Mouse (Mus musculus) megakaryocyte progenitor cell, adult 5-6 weeks (primary cell): ENCODE measurements at regions not wholly inside any gene's neighbourhood (a gene's known extent, or its start where the extent isn't known, plus 50 kb on each side); places are given as distances from the start of the nearest gene placed in this dataset.

Experiments
- ATAC-seq: replicated peaks from 2 replicates; pipeline ENCODE4 v1.8.0; 2016; ENCODE audit warnings: mild to moderate bottlenecking, moderate TSS enrichment, inconsistent platforms; ENCODE audit not compliant: poor library complexity

- no peak for ATAC-seq
Observed at GRCm38 (mm10) chr10:101269371-101269770, 411.9 kb upstream of the Mgat4c start.

GRCm38 (mm10) chr10:101271459-101272299 lies 409.6 kb upstream of the Mgat4c start:
- ATAC-seq, result peak; percentile 99

DNA sequence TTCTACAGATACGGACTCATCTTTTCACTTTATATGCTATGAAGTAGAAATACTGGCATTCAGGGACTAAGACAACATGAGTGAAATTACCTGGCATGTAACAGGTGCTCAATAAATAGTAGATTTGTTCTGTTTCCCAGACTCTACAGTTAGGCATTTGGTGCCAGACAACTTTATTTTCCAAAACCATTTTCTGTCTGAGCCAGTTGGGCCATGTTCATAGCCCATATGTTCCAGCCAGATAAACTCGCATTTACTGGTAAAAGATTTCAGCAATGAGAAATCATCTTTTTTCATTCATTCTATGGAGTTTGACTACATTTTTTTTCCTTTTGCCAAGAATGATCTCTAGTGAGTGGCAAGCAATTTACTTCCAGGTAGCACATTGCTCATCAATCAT lies 393.2 kb upstream of the Mgat4c start:
- no peak for ATAC-seq

DNA sequence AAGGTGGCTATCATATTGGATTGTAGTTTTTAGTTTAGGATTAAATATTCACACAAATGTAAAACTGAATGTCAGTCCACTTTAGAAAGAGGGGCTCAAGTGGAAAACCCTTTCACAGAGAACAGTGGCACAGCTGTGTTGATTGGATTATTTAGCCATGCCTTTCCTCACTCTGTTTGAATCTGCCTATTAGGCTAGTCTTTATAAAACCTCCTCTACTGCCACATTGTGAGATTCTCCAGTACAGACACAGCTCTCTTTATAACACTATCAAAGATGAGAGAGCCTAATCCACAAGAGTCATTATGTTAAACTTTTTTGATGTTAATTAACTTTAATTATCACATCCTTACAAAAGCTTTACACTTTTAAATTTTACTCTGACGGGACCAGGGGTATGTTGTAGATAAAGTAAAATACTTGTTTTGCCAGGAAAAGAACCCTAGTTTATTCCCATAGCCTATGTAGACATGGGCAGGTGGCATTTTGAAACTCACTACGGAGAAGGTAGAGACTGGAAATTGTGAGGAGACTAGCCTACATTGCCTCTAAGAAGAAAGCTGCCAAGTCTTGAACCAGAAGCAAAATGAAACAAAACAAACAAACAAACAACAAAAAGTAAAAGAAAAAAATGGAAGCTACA lies 379.0 kb upstream of the Mgat4c start:
- ATAC-seq, result no peak

GRCm38 (mm10) chr10:101304075-101304474 lies 377.2 kb upstream of the Mgat4c start:
- ATAC-seq, result no peak

- no peak for ATAC-seq
Observed at GRCm38 (mm10) chr10:101316659-101317338, 364.5 kb upstream of the Mgat4c start.

DNA sequence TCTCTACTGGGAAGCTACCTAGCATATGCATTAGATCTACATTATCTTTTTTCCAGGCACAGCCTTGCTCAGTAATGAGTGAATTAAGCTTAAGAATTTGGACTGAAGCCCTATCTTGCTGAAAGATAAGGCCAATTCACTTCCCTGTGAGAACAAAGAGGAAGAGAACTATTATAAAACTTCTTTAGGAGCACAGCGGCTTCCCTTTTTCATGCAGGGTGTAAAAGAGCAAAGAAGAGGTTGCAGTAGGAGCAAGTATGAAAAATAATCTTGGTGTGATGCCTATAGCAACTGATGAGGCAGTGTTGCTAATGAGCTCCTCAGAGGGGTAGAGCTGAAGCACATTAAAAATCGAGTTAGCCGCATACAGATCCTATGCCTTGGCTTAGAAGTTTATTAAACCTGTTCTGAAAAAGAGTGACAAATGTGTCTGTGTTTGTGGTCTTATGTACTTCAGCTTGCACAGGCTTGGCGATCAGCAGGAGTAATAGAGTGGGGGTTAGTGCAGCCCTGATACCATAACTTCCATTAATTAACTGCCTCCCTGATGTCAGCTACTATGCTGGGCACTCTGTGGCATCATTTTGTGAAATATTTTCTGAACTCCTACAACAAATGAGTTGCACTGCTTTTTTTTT lies 360.1 kb upstream of the Mgat4c start:
- ATAC-seq, result peak; percentile 73

GRCm38 (mm10) chr10:101324537-101324936 lies 356.8 kb upstream of the Mgat4c start:
- peak; percentile 31; the same call in 1 of the 2 replicates for ATAC-seq

GRCm38 (mm10) chr10:101328545-101328944 lies 352.7 kb upstream of the Mgat4c start:
- ATAC-seq, result no peak

GRCm38 (mm10) chr10:101330109-101330508 lies 351.2 kb upstream of the Mgat4c start:
- peak; percentile 60 for ATAC-seq

GRCm38 (mm10) chr10:101335136-101335535 lies 346.2 kb upstream of the Mgat4c start:
- ATAC-seq, result peak; percentile 93

- no peak for ATAC-seq
Observed at GRCm38 (mm10) chr10:101339565-101339964, 341.7 kb upstream of the Mgat4c start.

DNA sequence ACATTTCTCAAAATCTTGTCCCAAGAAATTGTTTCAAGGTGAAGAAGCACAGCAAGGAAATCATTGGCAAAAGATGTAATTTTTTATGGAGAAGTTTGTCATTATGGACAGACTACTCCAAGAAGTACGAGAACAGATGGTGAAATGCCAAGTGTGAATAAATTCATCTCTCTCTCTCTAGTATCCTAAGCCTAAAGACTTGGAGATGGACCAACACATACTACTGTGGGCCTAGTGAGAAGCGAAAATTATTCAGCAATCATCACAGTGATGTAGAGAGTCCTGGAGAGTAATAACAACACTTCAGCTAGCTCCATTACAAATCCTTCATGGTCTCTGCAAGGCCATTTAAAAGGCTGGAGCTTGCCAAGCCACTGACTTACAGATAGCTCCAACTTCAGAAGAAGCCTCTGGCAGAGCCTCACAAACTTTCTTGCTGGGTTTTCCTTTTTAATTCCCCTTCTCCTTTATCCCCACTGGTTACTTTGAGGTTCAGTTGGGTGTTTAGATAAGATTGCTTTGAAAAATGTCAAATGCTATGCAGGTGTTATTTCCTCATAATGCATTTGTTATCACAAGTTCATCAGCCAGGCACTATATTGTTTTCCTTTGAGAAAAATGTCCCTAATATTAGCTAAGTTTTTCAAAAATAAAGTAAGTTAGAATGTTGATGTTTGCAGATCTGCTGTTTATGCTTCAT lies 330.9 kb upstream of the Mgat4c start:
- ATAC-seq, result no peak

GRCm38 (mm10) chr10:101373850-101374581 lies 307.3 kb upstream of the Mgat4c start:
- ATAC-seq, result no peak

- ATAC-seq, result no peak
Observed at GRCm38 (mm10) chr10:101393416-101393815, 287.9 kb upstream of the Mgat4c start.

DNA sequence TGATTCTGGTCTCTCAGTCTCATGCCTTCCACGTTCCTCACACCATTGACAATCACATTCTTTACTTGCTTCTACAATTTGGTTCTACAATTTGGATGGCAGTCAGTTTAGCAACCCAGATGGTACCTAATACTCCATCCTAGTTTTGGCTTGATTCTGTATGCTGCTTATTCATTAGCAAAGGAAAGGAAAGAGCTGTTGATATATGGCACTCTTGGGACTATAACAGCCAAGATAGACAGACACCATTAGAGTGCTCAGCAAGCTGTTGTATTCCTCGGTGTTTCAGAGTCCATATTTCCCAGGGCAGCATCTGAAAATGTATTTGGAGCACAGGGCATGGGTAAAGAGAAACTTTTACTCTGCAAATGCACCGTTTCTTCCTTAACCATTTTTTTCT lies 282.1 kb upstream of the Mgat4c start:
- no peak for ATAC-seq

GRCm38 (mm10) chr10:101415262-101415661 lies 266.0 kb upstream of the Mgat4c start:
- no peak for ATAC-seq

DNA sequence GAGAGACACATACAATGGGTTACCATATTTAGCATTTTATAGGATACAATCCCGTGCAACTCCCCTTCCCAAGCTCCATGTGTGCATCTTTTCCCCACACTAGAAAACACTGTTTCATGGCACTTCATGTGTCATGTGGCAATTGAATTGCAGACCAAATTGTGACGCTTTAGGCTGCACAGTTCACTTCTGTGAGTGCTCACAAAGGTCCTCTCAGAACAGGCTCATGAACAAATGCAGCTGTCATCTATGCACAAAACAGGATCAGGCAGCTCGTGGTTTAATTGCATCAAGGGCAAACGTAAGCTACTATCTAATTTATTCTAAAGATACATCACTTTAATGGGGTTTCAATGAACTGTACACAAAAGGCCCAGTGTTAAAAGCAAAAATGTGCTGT lies 258.7 kb upstream of the Mgat4c start:
- ATAC-seq, result no peak
